Mouse (Mus musculus) thymus, postnatal 10 days (tissue): ENCODE measurements around the gene Cd300a.

Experiments used
- DNase-seq, 2 experiments: peaks; one replicate each; pipeline ENCODE4 v3.0.0; 2021; ENCODE audit warnings: low spot score in 2 of 2

The Cd300a gene

GRCm38 (mm10) chr11:114889991-114890518 lies at the start of gene Cd300a:
TSS of gene Cd300a (plus strand) at chr11:114890041.
- DNase-seq = no peak

GRCm38 (mm10) chr11:114843818-114844463 lies 45.9 kb upstream of the Cd300a start:
- DNase-seq = no peak

DNA sequence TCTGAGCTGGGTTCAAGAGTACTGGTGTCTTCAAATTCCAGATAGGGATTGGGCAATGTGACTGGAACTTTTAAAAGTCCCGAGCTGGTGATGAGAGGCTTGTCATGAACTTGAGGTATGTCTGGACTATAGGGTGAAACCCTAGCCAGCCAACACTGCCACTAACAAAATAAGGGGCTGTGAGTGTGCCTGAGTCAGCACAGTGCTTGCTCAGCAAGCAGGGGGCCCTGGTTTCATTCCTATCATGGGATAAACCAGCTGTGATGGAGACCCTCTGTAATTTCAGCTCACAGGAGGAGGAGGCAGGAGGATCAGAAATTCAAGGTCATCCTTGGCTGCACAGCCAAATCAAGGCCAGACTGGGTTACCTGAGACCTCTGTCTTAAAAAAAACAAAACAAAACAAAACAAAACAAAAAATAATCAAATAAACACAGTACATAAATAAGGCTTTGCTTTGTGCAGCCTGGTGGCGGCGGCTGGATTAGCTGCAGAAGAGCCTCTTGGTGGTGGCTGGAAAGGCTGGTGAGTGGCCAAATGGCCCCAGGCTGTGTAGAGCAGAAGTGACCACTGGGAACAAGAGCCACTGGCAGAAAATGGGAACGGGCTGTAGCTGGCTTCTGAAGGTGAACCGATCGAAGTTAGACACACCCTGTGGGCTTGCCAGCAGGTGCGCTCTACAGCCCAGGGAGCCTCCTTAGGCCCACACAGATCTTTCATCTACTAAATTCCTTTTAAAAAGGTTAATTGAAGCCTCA lies 45.2 kb upstream of the Cd300a start:
- DNase-seq = no peak

DNA sequence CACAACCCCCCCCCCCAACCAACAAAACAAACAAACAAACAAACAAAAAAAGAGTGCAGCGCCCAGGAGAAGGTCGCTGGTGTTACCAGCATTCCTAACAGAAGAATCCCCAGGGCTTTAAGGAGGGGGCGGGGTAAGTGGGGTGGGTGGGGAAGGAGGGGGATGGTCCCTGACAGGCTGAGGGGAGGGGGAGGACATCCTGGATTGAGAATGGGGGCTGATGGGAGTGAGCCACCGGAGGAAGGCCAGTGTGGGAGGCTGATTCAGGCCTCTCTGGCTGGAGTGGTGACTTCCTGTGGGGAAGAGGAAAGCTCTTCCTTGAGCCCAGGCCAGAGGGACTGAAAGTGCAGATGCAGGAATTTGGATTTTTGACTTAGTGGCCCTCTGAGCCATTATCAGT lies 43.5 kb upstream of the Cd300a start:
- no peak for DNase-seq

GRCm38 (mm10) chr11:114847008-114847407 lies 42.8 kb upstream of the Cd300a start:
- DNase-seq = no peak

- DNase-seq = no peak
Observed at GRCm38 (mm10) chr11:114849572-114849971, 40.3 kb upstream of the Cd300a start.

- no peak for DNase-seq
Observed at GRCm38 (mm10) chr11:114850066-114850451, 39.8 kb upstream of the Cd300a start.

DNA sequence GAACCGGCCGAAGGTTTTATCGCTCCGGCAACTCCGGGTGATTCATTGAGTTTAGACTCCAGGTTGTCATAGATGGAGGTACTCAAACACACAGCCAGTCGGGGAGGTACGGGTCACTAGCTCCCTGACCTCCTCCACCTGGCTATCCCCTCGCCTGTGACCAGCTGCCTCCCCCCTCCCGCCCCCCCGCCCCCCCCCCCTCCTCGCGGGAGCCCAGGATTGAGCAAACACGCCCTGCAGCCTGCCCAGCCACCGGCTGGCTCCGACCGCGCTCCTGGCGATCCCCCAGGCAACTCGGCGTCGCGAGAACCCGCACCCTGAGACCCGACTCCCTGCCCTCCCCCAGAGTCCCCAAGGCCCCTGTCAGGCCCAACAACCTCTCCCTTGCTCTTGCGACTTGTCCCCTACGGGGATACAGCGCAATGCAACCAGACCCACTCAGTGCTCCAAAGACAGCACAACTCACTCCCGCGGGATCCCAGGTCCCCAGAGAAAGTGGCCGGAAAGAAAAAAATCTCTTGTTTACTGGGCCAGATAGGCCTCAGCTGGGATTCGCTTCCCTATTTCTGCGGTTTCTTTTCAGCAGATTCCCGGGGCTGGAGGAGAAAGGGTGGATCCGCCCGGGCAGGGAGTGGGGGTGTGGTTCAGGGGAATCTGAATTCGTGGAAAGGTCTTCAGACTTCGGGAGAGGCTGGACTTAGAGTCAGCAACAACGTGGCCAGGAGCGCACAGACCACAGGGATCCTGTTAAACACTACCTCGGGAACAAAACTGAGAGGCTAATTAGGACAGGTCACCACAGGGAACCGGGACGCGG lies 39.2 kb upstream of the Cd300a start, which contains the start of gene Gprc5c:
TSS of gene Gprc5c (plus strand) at position 701 of the 817 bp plus-strand sequence.
- no peak for DNase-seq

DNA sequence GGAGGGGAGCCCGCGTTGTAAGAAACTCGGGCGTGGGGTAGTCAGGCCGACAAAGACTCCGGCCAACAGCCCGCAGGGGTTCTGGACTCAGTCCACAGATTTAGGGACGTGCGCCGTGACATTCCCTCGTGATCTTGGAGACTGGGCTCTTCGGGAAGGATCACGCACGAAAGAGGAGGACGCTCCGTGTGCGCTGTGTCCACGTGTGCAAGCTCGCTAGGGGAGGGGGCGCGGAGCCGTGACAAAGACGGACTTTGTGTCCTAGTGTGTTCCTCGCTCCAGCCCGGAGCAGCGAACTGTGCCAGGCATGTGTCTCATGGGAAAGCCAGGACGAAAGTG lies 38.6 kb upstream of the Cd300a start:
- DNase-seq = no peak

GRCm38 (mm10) chr11:114851608-114852310 lies 38.1 kb upstream of the Cd300a start:
- DNase-seq = no peak

DNA sequence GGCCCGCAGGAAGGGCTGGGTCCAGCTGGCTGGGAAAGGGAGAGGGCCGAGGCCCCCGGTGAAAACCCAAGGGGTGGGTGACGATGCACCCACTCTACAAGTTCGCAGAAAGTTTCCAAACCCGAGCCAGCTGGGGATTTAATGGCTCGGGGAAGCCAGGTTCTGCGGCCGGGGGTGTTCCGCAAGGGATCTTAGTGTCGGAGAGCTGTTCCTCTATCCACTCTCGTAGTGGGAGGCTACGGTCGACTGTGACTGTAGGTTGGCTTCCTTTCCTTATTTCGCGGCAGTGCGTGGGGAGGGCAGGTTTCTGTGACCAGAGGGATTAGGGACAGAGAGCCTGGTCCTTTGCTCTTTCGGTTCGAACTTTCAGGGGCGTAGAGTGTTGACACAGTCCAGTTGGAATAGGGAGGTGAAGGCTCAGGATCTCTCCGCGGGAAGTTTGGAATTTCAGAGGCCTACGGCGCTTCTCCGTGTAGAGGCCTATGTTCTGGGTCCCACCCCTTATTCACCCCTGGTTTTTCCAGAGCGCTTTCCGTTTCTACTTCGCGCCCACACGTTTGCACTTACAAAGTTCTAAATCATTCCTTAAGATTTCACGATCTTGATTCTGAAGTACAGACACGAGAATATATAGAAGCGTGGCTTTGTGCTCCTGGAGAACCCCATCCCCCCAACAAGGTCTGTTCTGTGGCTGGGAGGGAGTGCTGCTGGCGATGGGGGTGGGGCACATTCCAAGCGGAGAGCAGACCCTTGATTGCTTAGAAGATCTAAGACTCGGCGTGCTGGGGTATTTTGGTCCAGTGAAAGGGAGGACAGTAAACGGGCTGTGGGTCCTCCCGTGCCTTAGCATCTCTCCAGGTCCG lies 37.3 kb upstream of the Cd300a start:
- DNase-seq = no peak

GRCm38 (mm10) chr11:114853174-114853838 lies 36.5 kb upstream of the Cd300a start:
- DNase-seq = no peak

DNA sequence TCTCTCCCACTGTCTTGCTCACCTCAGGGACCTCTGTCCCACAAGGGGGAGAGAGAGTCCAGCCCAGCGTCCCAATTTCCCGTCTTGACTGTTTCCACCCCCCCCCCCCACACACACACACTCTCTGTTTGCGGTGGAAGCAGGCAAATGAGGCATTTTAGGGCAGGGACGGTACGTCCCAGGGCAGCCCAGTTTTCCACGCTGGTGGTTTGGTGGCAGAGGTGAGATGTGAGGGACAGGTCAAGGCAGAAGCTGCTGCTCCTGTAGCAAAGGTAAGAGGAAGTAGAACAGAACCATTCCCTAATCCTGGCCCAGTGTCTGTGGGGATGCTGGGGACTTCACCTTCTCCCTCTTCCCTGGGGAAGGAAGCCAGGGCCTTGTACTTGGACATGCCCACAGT lies 35.3 kb upstream of the Cd300a start:
- DNase-seq = no peak

GRCm38 (mm10) chr11:114856125-114856524 lies 33.7 kb upstream of the Cd300a start:
- no peak for DNase-seq

GRCm38 (mm10) chr11:114858641-114859040 lies 31.2 kb upstream of the Cd300a start:
- DNase-seq = peak in 1 of 2 experiments; percentile 38

- no peak for DNase-seq
Observed at GRCm38 (mm10) chr11:114861057-114861456, 28.8 kb upstream of the Cd300a start.

DNA sequence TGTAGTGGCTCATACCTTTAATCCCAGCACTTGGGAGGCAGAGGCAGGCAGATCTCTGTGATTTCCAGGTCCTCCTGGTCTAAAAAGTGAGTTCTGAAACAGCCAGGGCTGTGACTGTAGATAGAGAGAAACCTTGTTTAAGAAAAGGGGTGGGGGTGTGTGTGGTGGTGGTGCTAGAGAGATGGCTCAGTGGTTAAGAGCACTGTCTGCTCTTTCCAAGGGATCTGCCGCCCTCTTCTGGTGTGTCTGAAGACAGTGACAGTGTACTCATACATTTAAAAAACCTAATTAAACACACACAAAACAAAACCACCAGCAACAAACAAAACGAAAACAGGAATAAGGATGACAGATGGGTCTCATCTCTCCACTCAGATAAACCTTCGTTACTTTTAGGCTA lies 27.2 kb upstream of the Cd300a start:
- no peak for DNase-seq

DNA sequence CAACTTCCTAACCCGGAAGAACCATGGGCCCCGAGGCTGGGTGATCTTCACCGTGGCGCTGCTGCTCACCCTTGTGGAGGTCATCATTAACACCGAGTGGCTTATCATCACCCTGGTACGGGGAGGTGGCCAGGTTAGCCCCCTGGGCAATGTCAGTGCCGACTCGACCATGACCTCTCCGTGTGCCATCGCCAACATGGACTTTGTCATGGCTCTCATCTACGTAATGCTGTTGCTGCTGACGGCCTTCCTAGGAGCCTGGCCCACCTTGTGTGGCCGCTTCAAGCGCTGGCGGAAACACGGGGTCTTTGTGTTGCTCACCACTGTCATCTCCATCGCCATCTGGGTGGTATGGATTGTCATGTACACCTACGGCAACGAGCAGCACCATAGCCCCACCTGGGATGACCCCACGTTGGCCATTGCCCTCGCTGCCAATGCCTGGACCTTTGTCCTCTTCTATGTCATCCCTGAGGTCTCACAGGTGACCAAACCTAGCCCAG lies 25.9 kb upstream of the Cd300a start:
- DNase-seq = no peak

- DNase-seq = no peak
Observed at GRCm38 (mm10) chr11:114865999-114866398, 23.8 kb upstream of the Cd300a start.
